Mouse (Mus musculus): Measurements from ENCODE around the gene Jdp2.
A peak's percentile ranks its signal among the peaks of the same experiment; 100 is the strongest.
"Not testable (repeated sequence)": the region's sequence is repeated elsewhere in the genome, so short reads cannot be mapped to it uniquely, and the experiment has no call there.

Gene Jdp2

GRCm38 (mm10) chr12:85638541-85639325 is 39.9 kb downstream of the Jdp2 start:
- DNase-seq (ENCODE audit: low read depth, low spot score), result no peak

DNA sequence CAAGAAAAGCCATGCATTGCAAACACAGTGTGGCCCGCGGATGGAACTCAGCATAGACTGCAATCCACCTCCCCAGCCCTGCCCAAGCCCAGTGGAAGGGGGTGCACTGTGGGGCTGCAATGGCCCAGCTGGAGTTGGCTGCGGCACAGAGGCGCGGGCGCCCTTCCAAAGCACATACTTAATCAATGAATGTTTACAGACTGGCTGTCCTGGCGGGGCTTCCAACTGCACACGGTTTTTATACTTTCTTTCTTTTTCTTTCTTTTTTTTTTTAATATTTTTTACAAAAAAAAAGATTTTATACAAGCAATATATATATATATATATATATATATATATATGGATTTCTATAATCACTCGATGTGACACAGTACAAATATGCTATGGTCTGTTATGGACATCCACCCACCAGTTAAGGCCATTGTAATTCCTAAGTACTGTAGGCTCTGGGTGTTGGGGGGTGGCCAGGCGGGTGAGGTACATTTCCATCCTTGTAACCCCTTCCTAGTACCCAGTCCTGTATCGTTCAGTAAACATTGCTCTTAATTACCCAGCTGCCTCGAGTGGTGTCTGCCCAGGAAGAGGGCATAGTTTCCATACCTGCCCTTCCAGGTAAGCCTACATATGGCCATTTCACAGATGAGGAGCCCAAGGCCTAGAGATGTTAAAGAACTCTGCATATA is 40.6 kb downstream of the Jdp2 start:
- DNase-seq (ENCODE audit: low read depth, low spot score), result no peak

GRCm38 (mm10) chr12:85640852-85641563 is 42.2 kb downstream of the Jdp2 start:
- no peak for DNase-seq (ENCODE audit: low read depth, low spot score)

- DNase-seq (ENCODE audit: low read depth, low spot score), result no peak
Measured at GRCm38 (mm10) chr12:85641564-85641931, 42.7 kb downstream of the Jdp2 start.

DNA sequence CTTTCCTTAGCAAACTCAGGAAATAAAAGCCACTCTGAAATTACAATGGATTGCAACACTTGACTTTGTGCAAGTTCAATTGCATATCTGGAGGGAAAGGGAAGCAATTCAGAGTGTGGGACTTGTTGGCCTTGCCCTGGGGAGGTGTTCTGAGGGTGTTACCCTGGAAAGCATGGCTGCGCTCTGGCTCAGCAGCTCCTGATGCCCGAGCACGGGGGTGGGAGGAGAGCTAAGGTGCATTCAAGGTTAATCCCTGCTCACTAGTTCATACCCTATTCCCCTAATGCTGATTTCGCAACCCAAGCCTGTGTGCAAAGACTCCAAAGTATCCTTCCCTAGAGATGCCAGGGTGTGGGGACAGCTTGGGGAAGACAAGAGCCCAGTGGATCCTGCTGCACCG is 44.9 kb downstream of the Jdp2 start:
- no peak for DNase-seq (ENCODE audit: low read depth, low spot score)

DNA sequence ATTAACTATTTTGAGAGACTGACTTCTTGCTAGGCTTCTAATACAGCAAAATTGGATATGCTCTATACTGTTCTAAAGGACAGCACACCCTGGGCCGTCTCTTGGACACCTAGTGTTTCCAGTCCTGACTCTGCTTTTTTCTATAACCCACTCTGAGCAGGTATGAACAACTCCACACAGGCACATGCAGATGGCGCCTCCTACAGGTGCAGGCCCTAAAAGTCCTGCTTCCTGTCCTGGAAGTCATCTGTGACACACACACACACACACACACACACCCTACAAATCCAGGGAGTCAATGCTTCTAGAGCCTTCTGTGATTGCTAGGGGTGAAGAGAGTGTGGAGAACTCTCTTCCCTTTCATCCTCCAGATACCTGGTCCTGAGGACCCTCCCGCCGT is 46.8 kb downstream of the Jdp2 start:
- peak; percentile 61 for DNase-seq (ENCODE audit: low read depth, low spot score)

- DNase-seq (ENCODE audit: low read depth, low spot score), result peak; percentile 42
Measured at GRCm38 (mm10) chr12:85647346-85647745, 48.5 kb downstream of the Jdp2 start.

DNA sequence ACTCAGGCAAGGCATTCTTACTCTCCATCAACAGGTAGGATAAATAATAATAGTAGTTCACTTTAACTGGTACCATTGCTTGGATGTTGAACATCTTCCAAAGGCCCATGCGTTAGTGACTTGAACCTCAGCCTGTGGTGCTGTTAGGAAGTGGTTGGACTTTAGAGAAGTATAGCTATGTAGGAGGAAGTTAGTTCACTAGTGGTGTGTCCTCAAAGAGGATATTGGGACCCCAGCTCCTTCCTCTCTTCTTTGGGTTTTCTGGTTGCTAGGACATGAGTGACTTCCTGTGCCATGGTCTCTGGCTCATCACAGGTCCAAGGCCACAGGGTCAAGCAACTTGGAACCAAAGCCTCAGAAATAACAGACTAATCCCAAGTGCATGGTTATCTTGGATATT is 49.1 kb downstream of the Jdp2 start:
- DNase-seq (ENCODE audit: low read depth, low spot score), result no peak

DNA sequence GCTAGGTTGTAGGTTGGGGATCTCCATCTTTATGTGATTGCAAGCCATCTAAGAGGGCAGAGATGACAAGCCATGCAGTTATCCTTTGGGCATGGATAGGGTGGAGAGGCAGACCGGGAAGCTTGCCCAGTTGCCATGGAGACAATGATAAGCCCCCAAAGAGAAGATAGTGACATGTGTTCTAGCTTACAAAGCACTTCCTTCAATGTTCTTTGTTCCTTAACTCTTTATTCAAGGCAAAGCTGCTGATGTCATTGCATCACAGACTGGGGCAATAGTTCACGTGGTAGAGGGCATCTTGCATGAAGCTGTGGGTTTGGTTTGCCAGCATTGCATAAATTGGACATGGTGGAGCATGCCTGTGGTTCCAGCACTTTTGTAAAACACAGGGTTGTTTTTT is 60.5 kb downstream of the Jdp2 start:
- DNase-seq (ENCODE audit: low read depth, low spot score), result no peak

- peak; percentile 65 for DNase-seq (ENCODE audit: low read depth, low spot score)
Measured at GRCm38 (mm10) chr12:85660855-85661254, 62.0 kb downstream of the Jdp2 start.

GRCm38 (mm10) chr12:85662232-85662631 is 63.4 kb downstream of the Jdp2 start:
- DNase-seq (ENCODE audit: low read depth, low spot score), result not testable (repeated sequence)

DNA sequence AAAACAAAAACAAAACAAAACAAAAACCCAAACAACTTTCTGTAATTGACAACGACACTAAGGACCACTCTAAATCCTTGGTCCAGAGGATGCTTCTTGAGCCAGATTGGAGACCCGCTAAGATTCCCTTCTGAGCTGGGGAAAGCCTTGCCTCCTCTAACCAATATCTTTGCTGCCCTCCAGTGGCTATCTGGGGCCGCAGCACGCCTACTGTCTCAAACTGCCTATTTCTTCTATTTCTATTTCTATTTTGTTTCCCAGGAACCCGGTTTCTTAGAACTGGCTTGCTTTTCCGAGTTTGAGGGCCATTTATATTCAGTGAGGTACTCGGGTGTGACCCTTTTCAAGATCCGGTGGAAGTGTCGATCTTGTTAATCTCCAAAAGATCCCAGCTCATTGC is 64.1 kb downstream of the Jdp2 start:
- DNase-seq (ENCODE audit: low read depth, low spot score), result peak; percentile 67

- DNase-seq (ENCODE audit: low read depth, low spot score), result no peak
Measured at GRCm38 (mm10) chr12:85666112-85666511, 67.3 kb downstream of the Jdp2 start.

- DNase-seq (ENCODE audit: low read depth, low spot score), result no peak
Measured at GRCm38 (mm10) chr12:85667071-85667470, 68.2 kb downstream of the Jdp2 start.

DNA sequence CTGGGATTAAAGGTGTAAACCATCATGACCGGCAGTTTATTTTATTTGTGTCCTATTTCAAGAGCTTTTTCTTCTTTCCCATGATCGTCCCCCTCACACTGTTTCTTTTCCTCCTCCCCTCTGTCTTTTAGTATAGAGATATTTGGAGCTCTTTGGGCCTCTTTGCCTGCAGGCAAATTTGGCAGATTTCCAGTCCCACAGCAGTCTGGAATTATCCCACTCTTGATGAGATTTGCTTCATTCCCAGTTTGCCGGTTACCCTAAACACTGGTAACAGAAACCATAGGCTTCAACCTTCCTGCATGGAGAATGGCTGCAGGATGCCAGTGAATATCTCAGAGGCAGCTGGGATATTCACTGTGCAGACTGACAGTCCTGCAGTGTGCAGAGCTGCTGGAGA is 69.9 kb downstream of the Jdp2 start:
- DNase-seq (ENCODE audit: low read depth, low spot score), result no peak

DNA sequence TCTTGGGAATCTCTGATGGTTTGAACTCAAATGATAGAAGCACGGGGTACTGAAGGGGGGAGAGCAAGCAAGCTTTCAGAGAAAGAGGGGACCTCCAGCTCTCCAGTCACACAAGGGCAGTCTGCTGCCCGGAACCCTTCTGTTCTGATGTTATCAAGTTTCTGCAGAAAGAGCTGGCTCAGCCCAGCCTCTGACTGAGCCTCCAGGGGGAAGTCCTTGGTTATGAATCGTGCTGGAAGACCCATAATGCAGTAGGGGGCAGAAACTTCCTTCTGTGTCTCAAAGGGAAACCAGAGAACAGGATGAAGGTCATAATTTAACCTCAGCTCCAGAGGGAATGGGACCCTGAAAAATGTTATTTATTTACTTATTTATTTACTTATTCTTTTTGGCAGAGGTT is 71.3 kb downstream of the Jdp2 start:
- DNase-seq (ENCODE audit: low read depth, low spot score), result no peak

DNA sequence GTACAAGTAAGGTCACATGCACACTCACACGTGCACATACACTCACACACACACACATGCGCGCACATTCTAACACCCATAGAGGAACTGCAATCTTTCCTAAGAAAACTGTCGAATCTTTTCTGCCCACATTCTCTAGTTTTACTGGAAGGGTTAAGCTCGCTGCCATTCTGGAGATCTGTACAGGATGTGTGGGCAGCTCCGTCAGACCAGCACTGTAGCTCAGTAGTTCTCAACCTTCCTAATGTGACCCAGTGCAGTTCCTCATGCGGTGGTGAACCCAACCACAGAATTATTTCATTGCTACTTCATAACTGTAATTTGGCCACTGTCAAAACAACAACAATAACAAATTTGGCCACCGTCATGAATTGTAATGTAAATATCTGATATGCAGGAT is 75.1 kb downstream of the Jdp2 start:
- DNase-seq (ENCODE audit: low read depth, low spot score), result no peak

- DNase-seq (ENCODE audit: low read depth, low spot score), result no peak
Measured at GRCm38 (mm10) chr12:85679117-85679516, 80.3 kb downstream of the Jdp2 start.

DNA sequence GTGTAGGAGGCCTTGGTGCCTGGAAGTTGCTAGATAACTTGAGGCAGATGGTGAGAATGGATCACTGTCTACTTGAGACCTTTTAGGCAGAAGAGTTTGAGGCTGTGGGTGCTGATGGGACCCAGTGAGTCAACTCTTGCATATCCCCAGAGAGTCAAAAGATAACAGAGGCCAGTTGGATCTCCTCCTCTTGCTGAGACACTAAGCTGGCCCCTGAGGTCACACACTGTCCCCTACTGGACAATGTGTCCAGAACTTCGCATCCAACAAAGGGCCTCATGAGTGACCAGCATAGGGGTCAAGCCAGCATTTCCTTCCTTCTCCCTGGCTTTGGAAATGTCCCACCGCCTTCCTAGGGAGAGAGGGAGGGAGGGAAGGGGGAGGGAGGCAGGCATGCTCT is 81.0 kb downstream of the Jdp2 start:
- DNase-seq (ENCODE audit: low read depth, low spot score), result no peak

DNA sequence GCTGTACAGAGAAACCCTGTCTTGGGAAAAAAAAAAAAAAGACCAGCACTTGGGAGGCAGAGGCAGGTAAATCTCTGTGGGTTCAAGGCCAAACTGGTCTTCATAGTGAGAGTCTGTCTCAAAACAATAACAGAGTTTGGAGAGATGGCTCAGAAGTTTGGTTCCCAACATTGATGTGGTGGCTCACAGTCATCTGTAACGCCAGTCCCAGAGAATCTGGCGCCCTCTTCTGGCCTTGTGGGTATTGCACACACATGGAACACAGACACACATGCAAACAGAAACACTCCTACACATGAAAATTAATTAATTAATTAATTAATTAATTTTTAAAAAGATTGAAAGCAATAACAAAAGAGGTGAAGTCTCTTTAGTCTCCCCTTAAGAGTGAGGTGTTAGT is 83.5 kb downstream of the Jdp2 start:
- no peak for DNase-seq (ENCODE audit: low read depth, low spot score)

DNA sequence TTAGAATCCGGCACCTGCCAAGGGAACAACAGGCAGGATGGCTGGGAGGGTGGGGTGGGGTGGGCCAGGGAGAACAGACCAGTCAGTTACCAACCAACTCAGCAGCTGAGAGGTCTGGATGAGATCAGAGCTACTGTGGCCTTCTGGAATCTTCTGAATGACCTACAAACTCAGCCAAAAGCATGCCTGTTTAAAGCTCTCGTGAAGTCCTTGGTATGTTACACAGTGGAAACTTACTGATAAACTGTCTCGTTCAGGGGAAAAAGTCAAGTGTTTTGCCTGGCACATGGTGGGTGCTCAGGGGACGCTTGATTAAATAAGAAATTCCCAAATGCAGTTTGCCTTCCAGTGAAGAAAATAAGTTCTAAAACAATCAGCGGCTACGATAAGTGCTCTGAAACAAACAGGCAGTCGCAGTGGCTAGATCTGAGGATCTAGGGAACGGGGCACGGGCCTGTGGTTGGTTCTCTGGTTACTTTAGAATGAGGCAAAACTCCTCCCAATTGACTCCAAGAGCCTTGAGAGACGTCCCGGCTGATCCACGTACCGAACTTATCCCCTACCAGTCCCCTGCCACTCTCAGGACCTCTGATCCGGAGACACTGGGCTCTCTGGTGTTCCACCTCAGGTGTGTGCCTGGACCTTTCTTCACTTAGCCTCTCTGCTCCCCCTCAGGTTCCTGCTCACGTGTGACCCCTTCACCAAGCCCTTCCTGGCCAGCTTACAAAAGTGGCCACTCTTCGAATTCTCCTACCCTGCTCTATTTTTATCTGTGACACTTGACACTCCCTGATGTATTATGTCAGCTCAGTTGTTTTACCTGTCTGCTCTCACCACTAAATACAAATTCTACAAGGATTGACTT is 85.8 kb downstream of the Jdp2 start:
- DNase-seq (ENCODE audit: low read depth, low spot score), result peak; percentile 24
